Mouse (Mus musculus) urinary bladder, adult 2 months (tissue): Measurements from ENCODE around the gene Mrpl41. TPM values are rescaled to one million over a fixed set of nuclear protein-coding genes. Genes with fewer than 3 reads are reported as not detected.
"Not testable (repeated sequence)": the region's sequence is repeated elsewhere in the genome, so short reads cannot be mapped to it uniquely, and the experiment has no call there.

Source experiments
- DNase-seq: peaks from one replicate; pipeline ENCODE4 v3.0.0; 2022; ENCODE audit warnings: low spot score
- polyA plus RNA-seq: library from polyadenylated mRNA; depleted of rRNA; stranded (reverse); fragments of >200 nt; gene quantifications from 2 replicates; pipeline ENCODE4 v1.2.3, GENCODE M21; 2012; rRNA removed

Gene Mrpl41
- polyA plus RNA-seq: 61.3 and 66.0 TPM in 2 replicates

DNA sequence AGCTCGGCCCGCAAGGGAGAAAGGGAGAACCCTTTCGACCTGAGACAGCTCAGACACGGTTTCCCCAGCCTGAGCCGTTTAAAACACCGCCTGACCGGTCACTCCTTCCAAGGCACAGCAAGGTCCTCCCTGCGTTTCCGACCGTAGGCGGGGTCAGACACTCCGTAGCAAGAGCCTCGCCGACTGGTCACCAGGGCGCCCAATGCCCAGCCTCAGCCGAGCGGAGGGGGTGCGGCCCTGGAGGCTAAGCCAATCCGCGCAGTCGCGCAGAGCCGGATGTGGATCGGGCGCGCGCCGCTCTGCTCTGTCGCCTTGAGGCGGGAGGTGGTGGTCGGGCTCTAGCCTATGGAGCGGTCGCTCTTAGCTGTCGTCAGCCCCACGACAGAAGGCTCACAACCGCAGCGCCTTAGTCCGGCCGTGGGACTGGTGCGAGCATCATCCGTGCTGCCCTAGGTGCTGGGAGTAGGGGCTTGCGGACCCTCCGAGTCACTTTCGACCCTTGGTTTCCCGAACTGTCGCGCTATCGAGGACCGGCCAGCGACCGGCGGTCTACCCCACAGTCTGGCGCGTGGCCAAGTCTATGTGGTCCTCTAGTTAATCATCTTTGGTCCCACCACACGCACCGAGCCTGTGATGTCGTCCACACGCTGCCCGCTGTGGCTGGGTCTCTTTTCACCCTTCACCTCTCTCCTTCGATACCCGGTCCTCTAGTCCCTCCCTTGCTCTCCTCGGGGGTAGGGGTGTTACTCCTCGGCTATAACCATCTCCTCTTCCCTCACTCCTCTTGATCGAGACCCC, at the start of gene Mrpl41:
Mrpl41 (minus strand) TSS at position 193 of the 798 bp plus-strand sequence.
- DNase-seq: peak; percentile 91

DNA sequence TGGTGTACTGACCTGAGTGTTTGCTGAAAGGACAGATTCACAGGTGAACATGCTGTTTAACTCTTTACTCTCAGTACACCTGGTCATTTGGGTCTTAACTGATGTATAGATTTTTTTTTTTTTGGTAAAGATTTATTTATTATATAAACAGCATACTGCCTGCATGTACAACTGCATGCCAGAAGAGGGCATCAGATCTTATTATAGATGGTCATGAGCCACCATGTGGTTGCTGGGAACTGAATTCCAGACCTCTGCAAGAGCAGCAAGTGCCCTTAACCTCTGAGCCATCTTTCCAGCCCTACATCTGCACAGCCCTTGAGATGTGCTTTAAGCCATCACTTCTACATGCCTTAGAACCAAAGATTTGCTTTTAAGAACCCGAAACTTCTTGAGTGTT, 47.8 kb upstream of the Mrpl41 start:
- no peak for DNase-seq

DNA sequence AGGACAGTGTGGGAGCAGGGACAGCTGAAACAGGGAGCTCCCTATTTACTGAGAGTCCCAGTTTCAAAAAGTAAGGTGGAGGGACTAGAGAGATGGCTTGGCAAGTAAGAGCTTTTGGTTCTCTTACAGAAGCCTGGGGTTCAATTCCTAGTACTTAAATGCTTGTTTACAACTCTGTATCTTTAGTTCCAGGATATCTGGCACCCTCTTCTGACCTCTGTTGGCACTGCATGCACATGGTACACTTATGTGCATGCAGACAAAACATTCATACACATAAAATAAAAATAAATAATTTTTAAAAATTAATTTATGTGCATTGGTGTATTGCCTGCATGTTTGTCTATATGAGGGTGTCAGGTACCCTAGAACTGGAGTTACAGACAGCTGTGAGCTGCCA, 33.4 kb upstream of the Mrpl41 start:
- DNase-seq: no peak

DNA sequence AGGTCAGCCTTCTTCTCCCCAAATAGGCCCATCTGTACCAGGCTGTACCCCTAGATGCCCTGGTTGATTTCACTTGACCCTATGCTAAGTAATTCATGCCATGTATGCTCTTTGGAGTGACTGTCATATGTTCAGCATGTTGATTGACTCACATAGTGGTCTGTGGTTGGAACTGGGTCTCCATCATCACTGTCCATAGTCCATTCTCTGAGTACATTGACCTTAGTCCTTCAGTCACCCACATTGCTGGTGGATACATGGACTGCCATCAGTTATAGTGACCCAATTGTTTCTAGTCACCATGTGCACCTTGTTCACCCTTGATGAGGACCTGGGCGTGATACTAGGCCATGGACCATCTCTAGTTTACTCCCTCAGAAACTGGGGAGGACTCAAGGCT, 31.9 kb upstream of the Mrpl41 start:
- DNase-seq: no peak

DNA sequence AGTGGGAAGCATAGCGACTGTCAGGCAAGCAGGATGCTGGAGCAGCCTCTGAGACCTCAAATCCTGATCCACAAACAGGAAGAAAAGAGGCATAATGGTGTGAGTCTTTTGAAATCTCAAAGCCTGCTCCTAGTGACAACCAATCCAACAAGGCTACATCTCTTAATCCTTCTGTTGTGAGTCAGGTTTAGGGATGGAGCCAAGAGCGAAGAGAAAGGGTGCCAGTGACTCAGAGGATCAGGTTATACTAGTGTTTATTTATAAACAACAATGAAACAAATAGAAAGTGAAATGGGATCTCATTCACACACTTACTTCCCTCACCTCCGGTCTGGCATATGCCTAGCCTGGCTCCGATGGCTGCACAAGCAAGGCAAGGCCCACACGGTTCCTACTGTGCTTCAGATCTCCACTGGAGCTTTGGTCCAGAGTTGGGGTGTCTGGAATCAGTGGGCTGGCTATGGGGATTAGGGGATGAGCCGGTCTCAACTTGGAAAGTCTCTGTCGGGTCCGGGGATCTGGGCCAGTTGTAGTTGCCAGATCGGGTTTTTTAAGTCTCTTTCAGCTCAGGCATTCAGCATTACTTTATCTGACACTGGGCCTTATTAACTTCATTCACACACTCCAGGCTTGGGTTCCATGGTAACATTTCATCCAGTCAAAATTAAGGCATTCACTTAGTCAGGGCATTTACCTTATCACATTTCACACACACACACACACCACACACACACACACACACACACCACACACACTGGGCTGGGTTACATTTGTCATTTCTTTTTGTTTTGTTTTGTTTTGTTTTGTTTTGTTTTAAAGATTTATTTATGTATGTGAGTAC, 29.3 kb upstream of the Mrpl41 start:
- no peak for DNase-seq

DNA sequence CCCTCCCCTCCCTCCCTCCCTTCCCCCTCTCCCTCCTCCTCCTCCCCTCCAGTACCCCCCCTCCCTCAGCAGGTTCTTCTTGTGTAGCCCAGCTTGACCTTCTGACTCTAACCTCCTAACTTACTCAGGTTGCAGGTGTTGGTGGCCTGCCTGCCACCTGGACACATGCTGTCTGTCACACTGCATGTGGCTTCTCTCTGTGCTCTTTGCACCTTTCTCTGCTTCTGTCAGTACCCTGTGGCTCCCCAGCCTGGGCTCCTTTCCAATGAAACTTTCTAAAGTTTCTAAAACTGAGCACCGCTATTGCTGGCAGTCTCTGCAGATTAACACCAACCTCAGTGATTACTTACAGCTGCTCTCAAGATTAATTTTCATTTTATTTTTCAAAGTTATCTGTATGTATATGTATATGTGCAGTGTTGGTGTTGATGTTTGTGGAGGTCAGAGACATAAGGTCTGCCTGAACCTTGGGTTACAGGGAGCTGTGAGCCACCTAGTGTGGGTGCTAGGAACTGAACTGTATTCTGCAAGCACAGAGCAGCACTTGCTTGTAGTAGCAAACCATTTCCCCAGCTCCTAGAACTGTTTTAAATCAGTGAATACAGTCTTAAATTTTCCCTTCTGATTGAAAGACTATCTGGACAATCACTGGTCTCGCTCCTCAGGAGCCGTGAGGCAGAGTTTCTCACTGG, 25.8 kb upstream of the Mrpl41 start:
- DNase-seq: no peak

DNA sequence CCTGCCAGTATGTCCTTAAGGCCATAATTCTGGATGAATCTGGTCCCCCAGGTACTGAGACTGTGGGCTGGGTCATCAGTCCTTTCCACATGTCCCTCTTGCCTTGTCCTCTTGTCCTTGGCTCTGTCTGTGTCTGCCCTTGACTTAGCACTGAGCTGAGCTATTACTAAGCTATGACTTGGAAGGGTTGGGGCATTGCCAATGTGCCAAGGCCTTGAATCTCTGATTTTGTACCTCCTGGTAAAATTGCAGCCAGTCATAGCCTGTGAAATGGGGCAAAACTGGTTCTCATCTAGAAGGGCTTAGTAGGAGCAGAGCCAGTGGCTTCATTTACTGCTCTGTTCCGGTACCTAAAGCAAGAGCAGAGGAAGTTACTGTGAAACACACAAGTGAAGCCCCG, 21.6 kb upstream of the Mrpl41 start:
- DNase-seq: no peak

DNA sequence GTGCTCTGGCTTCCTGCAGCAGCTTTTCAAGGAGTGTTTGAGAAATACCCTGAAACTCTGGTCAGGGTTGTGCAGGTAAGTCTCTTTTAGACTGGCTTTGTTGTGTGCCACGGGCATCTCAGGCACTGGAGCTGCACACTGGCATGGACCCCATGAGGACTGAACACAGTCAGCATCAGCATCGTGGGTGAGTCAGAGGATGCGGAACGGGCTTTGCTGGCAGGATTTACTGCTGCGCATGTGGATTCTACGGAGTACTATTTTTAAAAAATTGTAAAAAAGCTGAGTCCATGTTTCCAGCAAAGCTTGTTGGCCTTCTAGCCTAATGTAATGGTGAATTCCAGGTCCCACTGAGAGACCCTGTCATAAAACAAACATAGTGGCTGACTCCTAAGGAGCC, 20.4 kb upstream of the Mrpl41 start:
- DNase-seq: no peak

DNA sequence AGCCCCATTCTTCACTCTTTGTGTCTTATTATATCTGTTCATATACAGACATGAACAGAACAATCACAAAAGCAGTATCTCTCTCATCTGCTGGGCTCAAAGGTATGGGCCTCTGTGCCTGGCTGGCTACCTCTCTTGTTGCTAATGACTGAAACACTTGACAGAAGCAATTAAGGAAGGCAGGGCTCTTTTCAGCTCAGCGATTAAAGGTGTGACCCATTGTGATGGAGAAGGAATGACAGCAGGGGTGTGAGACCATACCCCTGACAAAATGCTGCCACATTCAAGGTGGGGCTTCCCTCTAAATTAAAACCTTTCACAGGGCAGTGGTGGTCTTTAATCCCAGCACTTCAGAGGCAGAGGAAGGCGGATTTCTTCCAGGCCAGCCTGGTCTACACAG, 12.9 kb upstream of the Mrpl41 start:
- no peak for DNase-seq

DNA sequence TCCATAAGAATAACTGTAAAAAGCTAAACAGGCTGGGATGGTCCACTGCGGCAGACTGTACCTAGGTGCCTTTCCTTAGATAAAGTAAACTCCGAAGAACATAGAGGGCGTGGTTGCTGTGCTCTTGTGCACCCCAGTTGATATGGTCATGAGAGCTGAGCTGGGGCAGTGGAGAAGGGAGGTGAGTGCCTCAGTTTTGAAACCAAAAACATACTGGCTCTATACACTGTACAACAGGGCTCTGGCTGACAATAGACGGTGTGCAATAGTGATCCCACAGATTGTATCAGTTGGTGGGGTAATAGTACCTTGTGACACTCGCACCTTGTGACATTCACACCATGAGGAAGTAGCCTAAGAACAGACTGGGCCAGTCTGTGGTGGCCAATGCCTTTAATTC, 2.1 kb upstream of the Mrpl41 start:
- DNase-seq: no peak

DNA sequence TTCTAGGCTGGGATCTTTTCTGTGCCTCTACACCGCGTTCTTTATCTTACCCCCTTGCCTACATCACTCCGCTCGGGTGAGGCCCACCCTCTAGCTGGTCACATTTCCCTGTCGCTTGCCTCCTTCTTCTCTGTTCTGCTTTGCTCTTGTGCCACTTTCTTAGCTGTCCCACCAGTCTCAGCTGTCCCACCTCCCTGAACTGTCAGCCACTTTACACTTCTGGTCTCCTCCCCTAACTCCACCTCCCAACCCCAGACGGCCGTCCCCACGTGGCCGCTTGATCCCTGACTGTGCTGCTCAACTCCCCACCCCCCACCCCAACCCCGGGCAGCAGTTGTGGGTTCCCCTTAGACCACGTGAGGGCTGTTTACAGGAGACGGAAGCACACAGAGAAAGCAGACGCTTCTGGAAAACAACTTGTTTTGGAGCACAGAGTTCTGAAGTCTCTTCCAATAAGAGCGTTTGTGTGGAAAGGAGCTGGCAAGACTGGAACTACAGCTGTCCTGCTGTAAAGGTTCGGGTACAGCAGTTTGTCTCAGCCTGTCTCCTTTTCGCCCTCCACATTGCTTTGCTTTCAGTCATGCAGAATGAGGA, 903 bp upstream of the Mrpl41 start, which contains the start of gene Pnpla7:
Pnpla7 (plus strand) TSS at position 330 of the 594 bp plus-strand sequence.
- DNase-seq: peak; percentile 57

DNA sequence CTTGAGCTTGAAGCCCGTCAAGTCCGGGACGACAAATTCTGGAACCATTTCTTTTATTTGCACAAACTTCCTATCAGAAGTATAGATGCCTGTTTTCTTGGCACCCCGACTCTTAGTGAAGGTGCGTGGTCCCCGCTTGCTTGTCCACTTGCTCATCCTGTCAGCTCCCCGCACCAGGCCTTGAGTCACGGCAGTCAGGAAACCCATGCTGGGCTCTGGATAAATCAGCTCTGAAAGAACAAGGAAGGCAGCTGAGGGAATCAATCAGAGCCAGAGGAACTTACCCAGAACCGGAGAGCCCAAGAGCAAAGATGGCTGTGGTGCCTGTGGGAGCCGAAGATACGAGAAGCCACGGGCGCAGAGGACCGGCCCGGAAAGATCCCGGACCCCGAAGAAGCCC, 446 bp downstream of the Mrpl41 start:
- DNase-seq: not testable (repeated sequence)

DNA sequence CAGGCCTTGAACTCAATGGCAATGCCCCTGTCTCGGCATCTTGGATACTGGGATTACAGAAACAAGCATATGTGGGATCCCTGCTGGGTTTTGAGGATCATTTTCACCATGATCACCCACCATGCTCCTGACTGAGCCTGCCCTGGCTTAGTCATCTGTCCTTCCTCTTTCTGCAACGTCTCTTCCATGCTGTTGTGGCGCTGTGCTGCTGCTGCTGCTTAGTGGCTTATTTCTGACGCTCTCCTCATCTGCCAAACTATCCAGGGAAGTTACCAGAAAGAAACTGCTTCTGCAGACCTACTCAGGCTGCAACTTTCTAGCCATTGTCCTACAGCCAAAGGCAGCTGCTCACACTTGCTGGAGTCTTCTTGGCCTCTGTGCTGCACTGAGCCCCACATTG, 4.5 kb downstream of the Mrpl41 start:
- DNase-seq: no peak

DNA sequence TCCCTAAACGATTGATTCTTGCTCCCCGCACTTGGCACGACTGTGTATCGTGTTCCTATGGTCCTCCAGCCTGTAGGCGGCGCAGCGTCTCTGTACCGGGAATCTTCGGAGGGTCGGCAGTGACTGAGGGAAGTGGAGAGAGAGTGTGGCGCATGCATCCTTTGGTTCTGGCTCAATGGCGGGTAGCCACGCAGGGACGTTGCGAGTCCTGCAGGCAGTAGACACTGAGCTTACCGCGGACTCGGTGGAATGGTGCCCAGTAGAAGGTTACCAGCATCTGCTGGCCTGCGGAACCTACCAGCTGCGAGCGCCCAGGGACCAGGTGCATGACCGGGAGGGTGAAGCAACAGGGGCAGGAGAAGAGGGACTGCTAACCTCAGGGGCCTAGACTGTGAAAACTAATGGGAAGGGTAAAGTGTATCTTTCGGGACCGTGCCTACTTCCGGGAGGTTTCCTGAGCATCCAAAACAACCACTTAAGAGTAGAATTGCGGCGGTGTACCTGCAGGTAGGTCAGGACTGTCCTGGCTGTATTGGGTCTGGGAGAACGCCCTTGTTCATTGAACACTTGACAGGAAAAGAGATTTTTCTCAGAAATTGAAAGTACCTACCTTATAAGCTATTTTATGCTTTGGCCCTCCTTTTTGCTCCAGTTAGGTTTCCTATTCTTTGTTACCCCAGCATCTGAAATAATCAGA, 12.4 kb downstream of the Mrpl41 start, which contains the start of gene Dph7:
Dph7 (plus strand) TSS at position 97 of the 697 bp plus-strand sequence.
- DNase-seq: peak; percentile 74

DNA sequence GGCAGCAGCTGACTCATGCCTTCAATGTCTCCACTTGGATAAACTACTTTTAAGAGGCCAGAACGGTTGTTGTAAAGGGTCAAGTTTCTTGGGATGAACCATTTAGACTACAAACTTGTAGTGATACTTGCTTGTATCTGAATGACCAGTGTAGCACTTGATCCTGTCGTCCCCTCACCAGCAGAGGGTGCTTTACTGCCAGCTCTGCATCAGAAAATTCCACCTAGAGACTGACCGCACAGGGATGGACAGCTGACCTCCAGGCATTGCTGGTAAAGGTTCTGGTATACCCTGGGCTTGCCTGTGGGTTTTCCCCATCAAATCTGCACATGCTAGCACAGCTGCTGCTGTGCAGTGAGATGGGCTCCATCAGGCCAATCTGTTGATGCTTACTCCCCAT, 14.0 kb downstream of the Mrpl41 start:
- no peak for DNase-seq

DNA sequence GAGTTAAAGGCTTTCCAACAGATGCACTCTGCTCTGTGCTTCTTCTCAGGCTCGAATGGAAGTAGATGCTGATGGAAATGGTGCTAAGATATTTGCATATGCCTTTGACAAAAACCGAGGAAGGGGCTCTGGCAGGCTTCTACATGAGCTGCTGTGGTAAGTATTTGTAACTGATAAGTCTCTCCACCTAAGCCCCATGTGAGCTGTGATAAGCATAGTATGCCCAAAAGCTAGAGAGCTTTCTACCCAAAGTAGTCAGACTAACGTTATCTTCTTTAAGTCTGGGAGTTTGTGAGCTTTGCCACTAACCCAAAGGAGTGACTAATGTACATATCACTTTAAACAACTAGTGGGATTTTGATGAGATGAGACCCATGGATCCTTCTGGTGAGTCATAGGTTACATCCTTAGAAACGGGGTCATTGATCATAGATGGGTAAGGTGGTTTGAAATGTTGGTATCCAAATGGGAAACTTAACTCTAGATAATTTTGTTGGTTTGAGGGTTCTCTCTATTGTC, 22.3 kb downstream of the Mrpl41 start:
- DNase-seq: no peak

DNA sequence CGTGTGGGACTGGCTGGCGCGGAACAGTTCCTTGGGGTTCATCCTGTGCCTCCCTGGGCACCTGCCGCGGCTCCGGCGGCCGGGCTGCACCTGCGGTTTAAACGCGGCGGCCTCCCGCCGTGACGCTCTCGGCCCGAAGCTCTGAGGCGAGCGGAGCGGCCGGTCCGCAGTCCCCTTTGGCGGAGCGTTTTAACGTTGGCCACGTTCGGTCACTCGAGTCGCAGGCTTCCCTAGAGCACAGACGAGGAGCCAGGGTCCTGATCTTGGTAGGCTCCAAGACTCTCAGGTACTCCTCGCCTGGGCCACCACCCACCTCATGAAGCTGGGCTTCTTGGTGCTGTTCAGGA, 24.7 kb downstream of the Mrpl41 start:
- DNase-seq: no peak

DNA sequence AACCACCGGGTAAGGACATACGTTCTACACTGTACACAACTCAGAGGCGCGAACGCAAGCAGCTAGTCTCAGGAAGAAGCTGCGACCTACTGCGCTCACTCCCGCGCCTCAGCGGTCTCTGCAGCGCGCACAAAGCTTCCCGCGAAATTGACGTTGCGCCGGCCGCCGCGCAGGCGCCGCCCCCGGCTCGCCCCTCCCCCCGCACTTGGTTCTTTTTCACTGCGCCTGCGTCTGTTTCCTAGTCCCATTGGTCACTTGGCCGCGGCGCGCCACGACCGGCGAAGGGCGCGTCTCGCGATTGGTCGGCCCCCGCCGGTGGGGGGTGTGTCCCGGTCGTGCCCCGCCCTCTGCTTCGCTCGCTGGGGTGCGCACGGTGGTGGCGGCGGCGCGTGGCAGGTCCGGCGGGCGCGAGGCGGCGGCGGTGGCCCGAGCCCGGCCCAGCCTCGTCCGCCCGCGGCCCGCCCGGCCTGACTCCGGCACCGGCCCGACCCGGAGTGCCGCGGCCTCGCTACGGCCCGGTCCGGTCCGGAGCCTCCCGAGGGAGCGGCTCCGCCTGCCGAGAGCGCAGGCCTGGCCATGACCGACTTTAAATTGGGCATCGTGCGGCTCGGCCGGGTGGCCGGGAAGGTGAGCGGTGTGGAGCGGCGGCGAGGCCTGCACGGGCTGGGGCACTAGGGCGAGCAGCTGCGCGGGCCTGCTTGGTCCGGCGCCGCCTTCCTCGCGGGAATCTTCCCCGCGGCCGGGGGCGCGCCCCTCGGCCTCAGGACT, 25.3 kb downstream of the Mrpl41 start, which contains the start of gene Zmynd19:
Zmynd19 (plus strand) TSS at position 372 of the 768 bp plus-strand sequence.
- peak; percentile 97 for DNase-seq

DNA sequence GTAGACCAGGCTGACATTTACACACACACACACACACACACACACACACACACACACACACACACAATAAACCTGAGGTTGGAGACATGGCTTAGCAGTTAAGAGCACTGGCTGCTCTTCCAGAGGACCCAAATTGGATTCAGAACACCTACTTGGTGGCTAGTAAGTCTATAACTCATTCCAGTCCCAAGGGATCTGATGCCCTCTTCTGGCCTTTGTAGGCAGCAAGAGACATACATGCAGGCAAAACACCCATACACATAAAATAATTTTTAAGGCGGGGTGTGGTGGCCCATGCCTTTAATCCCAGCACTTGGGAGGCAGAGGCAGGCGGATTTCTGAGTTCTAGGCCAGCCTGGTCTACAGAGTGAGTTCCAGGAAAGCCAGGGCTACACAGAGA, 30.6 kb downstream of the Mrpl41 start:
- DNase-seq: not testable (repeated sequence)

DNA sequence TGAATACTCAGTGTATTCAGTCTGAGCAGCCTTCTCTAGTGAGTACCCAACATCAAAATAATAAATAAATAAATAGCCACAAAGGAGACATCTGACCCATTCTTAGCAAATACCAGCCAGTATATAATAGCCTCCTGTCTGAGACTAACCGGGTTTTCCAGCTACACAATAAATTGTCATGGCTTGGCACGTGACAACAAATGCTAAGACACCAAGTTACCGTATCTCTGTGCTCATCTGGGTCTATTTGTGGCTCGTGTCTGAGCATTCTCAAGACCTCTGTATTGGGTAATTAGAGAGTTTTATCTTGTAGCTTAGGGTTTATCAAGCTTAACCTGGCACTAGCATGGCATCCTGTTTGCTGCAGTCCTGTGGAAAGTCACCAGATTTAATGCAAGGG, 32.8 kb downstream of the Mrpl41 start:
- no peak for DNase-seq
